Mouse (Mus musculus) C2C12 (cell line): ENCODE measurements around the gene Traf2. TPM values are rescaled to one million over a fixed set of nuclear protein-coding genes. Genes with fewer than 3 reads are reported as not detected.
"Not testable (repeated sequence)": the region's sequence is repeated elsewhere in the genome, so short reads cannot be mapped to it uniquely, and the experiment has no call there.

ENCODE experiments used
- H3K27me3 ChIP-seq: one replicate; pipeline ENCODE4 v1.6.1; 2011; ENCODE audit not compliant: control insufficient read depth, insufficient read depth, insufficient read length
- H3K36me3 ChIP-seq: one replicate; pipeline ENCODE4 v1.6.1; 2011; ENCODE audit not compliant: control insufficient read depth, insufficient read depth
- H3K4me3 ChIP-seq: one replicate; pipeline ENCODE4 v1.5.1; 2011; ENCODE audit warnings: mild to moderate bottlenecking, control low read depth; ENCODE audit not compliant: poor library complexity, insufficient read depth, severe bottlenecking
- H3K79me2 ChIP-seq: one replicate; pipeline ENCODE4 v1.6.1; 2011; ENCODE audit not compliant: control insufficient read depth, insufficient read depth
- H3K79me3 ChIP-seq: one replicate; pipeline ENCODE4 v1.6.1; 2011; ENCODE audit warnings: low read depth, control low read depth
- H3ac ChIP-seq: one replicate; pipeline ENCODE3; 2011; ENCODE audit warnings: low read depth; ENCODE audit not compliant: control insufficient read depth, insufficient read length
- CEBPB ChIP-seq: IDR thresholded peaks from one replicate; pipeline ENCODE4 v1.6.1; 2011; ENCODE audit warnings: low read depth, mild to moderate bottlenecking, control low read depth, moderate library complexity
- CTCF ChIP-seq: IDR thresholded peaks from one replicate; pipeline ENCODE4 v1.5.1; 2011; ENCODE audit not compliant: control insufficient read depth, insufficient read depth, insufficient read length
- FOSL1 ChIP-seq: IDR thresholded peaks from one replicate; pipeline ENCODE4 v1.8.0; 2011; ENCODE audit warnings: mild to moderate bottlenecking, low read length; ENCODE audit not compliant: poor library complexity, insufficient read depth, severe bottlenecking
- MAX ChIP-seq: IDR thresholded peaks from one replicate; pipeline ENCODE4 v1.6.1; 2011; ENCODE audit warnings: mild to moderate bottlenecking, control low read depth
- MYOD1 ChIP-seq: IDR thresholded peaks from one replicate; pipeline ENCODE4 v1.6.1; 2011; ENCODE audit warnings: low read depth; ENCODE audit not compliant: control insufficient read depth, insufficient read length
- MYOG ChIP-seq: IDR thresholded peaks from one replicate; pipeline ENCODE4 v1.6.1; 2011; ENCODE audit not compliant: control insufficient read depth, insufficient read length; ENCODE audit errors: extremely low read depth
- USF1 ChIP-seq: IDR thresholded peaks from one replicate; pipeline ENCODE4 v1.6.1; 2011; ENCODE audit warnings: low read depth, mild to moderate bottlenecking, control low read depth, moderate library complexity
- polyA plus RNA-seq: library from polyadenylated mRNA; unstranded; fragments of >200 nt; fragmentation: generic; extraction: Trizol; gene quantifications from one replicate; pipeline ENCODE4 v1.2.1, GENCODE M21; 2012; ENCODE audit warnings: missing spikeins

Traf2 gene
- polyA plus RNA-seq, 1 experiment = 28.8 TPM

GRCm38 (mm10) chr2:25560551-25560950 is 13.8 kb upstream of the Traf2 start:
- Histone ChIP-seq H3ac (no peak overlapping the region), H3K79me2 (peaks cover 49% of the 10 kb centered on the region), H3K4me3 (no peak overlapping the region), H3K36me3 (peaks cover 59% of the 10 kb centered on the region), H3K27me3 (no peaks in the 10 kb centered on the region), H3K79me3 (peaks cover 25% of the 10 kb centered on the region)
- no peak for TF ChIP-seq CTCF
- TF ChIP-seq MYOD1 = no peak
- TF ChIP-seq FOSL1 = no peak
- no peak for TF ChIP-seq MYOG
- TF ChIP-seq USF1 = no peak
- no peak for TF ChIP-seq CEBPB
- no peak for TF ChIP-seq MAX

- Histone ChIP-seq H3K36me3 (peaks cover 43% of the 10 kb centered on the region), H3K27me3 (no peaks in the 10 kb centered on the region), H3ac (no peak overlapping the region), H3K4me3 (peak overlapping the region; percentile 98), H3K79me2 (peaks cover 49% of the 10 kb centered on the region), H3K79me3 (peaks cover 25% of the 10 kb centered on the region)
- TF ChIP-seq CTCF = no peak
- TF ChIP-seq MYOD1 = no peak
- no peak for TF ChIP-seq MYOG
- no peak for TF ChIP-seq MAX
- TF ChIP-seq FOSL1 = no peak
- TF ChIP-seq USF1 = no peak
- TF ChIP-seq CEBPB = no peak
These were observed 12.0 kb upstream of the Traf2 start for GRCm38 (mm10) chr2:25558774-25559173.

- TF ChIP-seq CEBPB = no peak
- TF ChIP-seq FOSL1 = no peak
- TF ChIP-seq MAX = no peak
- no peak for TF ChIP-seq MYOD1
- TF ChIP-seq CTCF = no peak
- no peak for TF ChIP-seq MYOG
- no peak for TF ChIP-seq USF1
- Histone ChIP-seq H3K79me3 (peaks cover 25% of the 10 kb centered on the region), H3K79me2 (peaks cover 49% of the 10 kb centered on the region), H3K4me3 (peak overlapping the region; percentile 98), H3K27me3 (no peaks in the 10 kb centered on the region), H3ac (peak overlapping the region; percentile 87), H3K36me3 (peaks cover 35% of the 10 kb centered on the region)
These were observed 11.2 kb upstream of the Traf2 start for GRCm38 (mm10) chr2:25557964-25558360.

GRCm38 (mm10) chr2:25557221-25557963 is 10.7 kb upstream of the Traf2 start, which contains the start of gene Edf1:
Gene Edf1 (plus strand): TSS chr2:25557847.
- Histone ChIP-seq H3K27me3 (no peaks in the 10 kb centered on the region), H3K79me2 (peaks cover 49% of the 10 kb centered on the region), H3K79me3 (peaks cover 25% of the 10 kb centered on the region), H3ac (peak within 1 kb of the TSS; percentile 87), H3K36me3 (peaks cover 32% of the 10 kb centered on the region), H3K4me3 (peak within 1 kb of the TSS; percentile 98)
- no peak for TF ChIP-seq CEBPB
- TF ChIP-seq MAX = no peak
- no peak for TF ChIP-seq MYOD1
- TF ChIP-seq CTCF = no peak
- no peak for TF ChIP-seq USF1
- TF ChIP-seq MYOG = no peak
- no peak for TF ChIP-seq FOSL1

- no peak overlapping the region for H3ac ChIP-seq
These were observed 9.6 kb upstream of the Traf2 start for GRCm38 (mm10) chr2:25556296-25556695.

GRCm38 (mm10) chr2:25555479-25555878 is 8.7 kb upstream of the Traf2 start:
- H3ac ChIP-seq, H3K4me3 ChIP-seq, H3K27me3 ChIP-seq: not testable (repeated sequence)
- Histone ChIP-seq H3K79me3 (peaks cover 25% of the 10 kb centered on the region), H3K79me2 (peaks cover 37% of the 10 kb centered on the region), H3K36me3 (peaks cover 15% of the 10 kb centered on the region)

More at GRCm38 (mm10) chr2:25556296-25556695, 9.6 kb upstream of the Traf2 start:
- Histone ChIP-seq H3K79me2 (peaks cover 44% of the 10 kb centered on the region), H3K79me3 (peaks cover 25% of the 10 kb centered on the region), H3K27me3 (no peaks in the 10 kb centered on the region), H3K4me3 (no peak overlapping the region), H3K36me3 (peaks cover 23% of the 10 kb centered on the region)
- no peak for TF ChIP-seq CEBPB
- TF ChIP-seq MYOD1 = no peak
- TF ChIP-seq MYOG = no peak
- TF ChIP-seq MAX = no peak
- no peak for TF ChIP-seq USF1
- no peak for TF ChIP-seq FOSL1
- no peak for TF ChIP-seq CTCF

GRCm38 (mm10) chr2:25553171-25553786 is 6.5 kb upstream of the Traf2 start:
- H3K79me3 ChIP-seq, H3K4me3 ChIP-seq, H3K36me3 ChIP-seq, H3K27me3 ChIP-seq, H3ac ChIP-seq: not testable (repeated sequence)
- H3K79me2 ChIP-seq = peaks cover 15% of the 10 kb centered on the region
